Mouse (Mus musculus) cortical plate, adult 2 months (tissue): ENCODE data around the gene Cd2.

ENCODE experiments used
- CTCF ChIP-seq: fragments of 200-500 bp; IDR thresholded peaks from 2 replicates; pipeline ENCODE4 v1.5.1; 2011; ENCODE audit warnings: mild to moderate bottlenecking, control low read depth, low read length; ENCODE audit not compliant: insufficient read depth; ENCODE audit errors: extremely low read depth
- POLR2A ChIP-seq: fragments of 200-500 bp; IDR thresholded peaks from 2 replicates; pipeline ENCODE4 v1.6.1; 2011; ENCODE audit warnings: mild to moderate bottlenecking, low read length, control low read depth; ENCODE audit not compliant: insufficient read depth; ENCODE audit errors: extremely low read depth

- TF ChIP-seq CTCF = no peak
- TF ChIP-seq POLR2A = no peak
Observed at GRCm38 (mm10) chr3:101300271-101301071, 12.7 kb upstream of the Cd2 start.
